Mouse (Mus musculus) retina, embryonic 14.5 days (tissue): ENCODE measurements around the gene Rorb.
A peak's percentile ranks its signal among the peaks of the same experiment; 100 is the strongest.

Experiments
- DNase-seq: peaks from one replicate; pipeline ENCODE4 v3.0.0-alpha.2; 2015; ENCODE audit warnings: low spot score

Gene Rorb

DNA sequence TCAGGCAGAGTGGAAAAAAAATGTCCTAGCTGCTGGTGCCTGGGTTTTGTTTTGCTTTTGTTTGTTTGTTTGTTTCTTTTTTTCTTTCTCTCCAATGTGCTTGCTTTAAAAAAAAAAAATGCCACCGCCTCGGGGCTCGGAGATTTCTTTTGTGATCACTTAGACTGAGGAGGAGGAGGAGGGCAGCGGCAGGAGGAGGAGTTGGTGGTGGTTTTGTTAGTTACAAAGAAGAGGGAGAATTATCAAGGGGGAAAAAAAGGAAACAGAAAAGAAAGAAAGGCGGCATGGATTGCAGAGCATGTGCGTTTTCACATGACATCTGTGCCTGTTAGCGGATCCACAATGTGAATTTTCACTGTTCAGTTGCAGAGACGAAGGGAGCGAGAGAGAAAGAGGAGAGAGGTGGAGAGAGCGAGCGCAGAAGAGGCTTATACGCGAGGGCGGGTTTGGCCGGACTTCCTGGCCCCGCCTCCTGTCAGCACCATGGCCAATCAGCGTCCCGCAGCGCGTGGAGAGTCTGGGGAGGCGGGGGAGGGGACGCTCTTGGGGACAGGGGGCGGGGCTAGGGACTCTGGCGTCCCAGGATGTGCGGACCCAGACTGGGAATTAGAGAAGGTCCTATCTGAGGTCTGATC, at the start of gene Rorb:
Rorb (minus strand) TSS at position 404 of the 635 bp plus-strand sequence.
- peak; percentile 96 for DNase-seq

DNA sequence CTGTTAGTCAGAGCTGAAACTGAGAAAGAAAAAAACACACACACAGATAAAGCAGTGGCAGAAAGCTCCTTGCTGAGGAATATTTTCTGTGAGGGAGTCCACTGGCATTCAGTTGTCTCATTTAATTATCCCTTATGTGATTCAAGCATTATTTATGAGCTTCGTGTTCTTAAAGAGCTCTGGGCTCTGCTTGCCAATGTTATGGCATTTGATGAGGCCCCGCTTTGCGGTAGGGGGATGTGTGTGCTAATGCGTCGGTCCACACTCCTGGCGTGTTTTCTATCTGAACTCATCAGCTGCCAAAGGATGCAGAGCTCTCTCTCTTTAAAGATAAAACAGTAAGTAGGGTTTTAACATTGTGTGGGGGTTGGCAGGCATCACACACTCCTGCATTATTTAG, 37.9 kb upstream of the Rorb start:
- peak; percentile 46 for DNase-seq

- no peak for DNase-seq
These were observed 33.5 kb upstream of the Rorb start for GRCm38 (mm10) chr19:19144447-19144846.

GRCm38 (mm10) chr19:19136856-19137255, 25.9 kb upstream of the Rorb start:
- DNase-seq, result peak; percentile 77

DNA sequence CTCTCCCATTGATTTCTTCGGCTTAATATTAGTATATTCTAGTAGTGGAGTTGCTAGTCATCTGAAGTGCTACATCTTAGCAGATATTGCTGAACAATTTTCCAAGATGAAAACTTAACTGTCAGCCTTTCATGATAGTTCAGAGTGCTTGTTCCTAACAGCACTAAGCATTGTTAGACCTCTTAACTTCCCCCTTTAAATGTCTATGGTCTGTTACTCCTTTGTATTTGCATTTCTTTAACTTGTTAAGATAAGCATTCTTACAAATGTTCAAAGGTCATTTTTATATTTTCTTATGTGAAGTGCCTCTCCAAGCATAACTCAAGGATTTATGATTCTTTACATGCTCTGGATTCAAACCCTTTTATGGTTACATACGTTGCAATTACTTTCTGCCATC, 24.8 kb upstream of the Rorb start:
- no peak for DNase-seq

DNA sequence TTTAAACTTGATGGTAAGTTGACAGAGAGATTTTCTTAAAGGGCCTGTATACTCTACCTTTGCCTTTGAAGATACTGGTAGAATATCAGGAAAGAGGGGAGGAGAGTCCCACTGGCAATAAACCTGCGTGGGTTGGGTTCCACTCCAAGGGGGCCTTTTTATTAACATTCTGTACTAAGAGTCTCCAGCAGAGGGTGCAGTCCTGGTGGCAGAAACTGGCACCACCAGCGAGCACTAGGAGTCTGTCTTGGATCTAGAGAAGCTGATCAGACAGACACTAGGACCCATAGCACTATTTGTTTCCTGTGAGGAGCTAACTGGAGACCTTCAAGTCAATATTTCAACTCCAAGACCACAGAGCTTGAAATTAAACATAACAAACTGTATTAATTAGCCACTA, 11.3 kb upstream of the Rorb start:
- no peak for DNase-seq

- no peak for DNase-seq
These were observed 1.2 kb upstream of the Rorb start for GRCm38 (mm10) chr19:19112180-19112579.

DNA sequence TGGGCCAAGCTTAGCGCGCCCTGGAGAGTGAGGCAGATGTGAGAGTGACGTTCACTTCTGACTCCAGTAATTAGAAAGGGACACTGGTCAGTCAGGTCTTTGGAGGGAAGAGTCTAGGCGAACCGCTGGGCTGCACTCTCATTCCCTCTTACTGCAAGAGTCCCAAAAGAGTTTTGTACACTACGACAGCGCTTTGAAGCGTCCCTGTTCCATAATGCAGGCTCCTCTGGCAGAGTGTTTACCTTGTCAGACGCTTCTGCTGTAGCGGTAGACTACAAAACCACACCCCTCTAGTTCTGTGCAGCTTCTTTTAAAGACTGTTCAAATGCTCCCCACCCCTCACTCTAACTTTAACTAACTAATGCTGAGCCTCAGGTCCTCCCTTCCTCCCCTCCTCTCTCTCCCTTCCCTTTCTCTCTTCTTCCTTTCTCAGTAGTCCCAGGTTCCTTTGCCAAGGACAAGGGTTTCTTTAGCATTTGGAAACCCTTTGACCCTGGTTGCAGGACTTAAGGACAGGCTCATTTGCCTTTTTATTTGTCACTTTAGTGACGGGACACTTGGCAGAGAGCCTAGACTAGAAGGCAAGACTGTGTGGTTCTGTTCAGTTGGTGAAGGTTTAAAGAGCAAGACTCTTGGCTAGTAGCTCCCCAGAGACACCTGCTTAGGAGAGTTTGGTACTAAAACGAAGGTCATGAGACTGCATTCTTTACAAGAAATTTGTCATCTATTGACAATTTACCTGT, 603 bp upstream of the Rorb start:
- no peak for DNase-seq

- DNase-seq, result peak; percentile 63
These were observed 806 bp downstream of the Rorb start for GRCm38 (mm10) chr19:19110011-19110768.

DNA sequence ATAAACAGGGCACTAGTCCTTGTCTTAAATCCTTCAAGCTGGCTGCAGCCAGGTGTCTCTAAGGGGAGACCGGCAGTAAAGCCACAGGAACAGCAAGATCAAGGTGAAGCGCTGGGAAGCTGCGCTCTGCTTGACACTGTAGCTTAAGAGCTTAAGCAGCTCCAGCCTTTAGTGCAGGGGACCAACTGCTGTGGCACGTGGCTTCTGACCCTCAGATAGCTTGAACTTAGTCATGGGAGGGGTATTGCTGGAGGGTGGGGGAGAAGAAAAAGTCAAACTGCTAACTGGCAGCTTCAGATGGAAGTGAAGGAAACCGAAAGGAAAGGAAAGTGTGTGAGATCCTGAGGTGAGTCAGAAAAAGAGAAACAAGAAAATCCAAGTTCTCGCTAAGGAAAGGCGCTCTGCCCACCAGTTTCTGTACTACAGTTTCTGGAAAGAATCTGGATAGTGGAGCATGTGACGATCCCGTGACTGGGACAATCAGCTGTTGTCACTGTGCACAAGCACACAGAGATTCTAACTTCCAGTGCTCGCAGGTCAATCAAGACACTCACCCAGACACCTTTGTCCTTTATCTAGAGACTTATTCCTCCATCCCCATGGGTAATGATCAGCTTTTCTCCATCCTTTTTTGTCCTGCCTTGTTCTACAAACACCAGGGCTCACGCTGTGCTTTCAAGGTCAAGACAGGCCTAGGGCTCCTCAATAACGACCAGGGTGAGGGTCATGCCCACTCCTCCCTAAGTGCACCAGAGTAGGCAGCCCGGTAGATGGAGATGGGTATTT, 2.2 kb downstream of the Rorb start:
- DNase-seq, result peak; percentile 62

GRCm38 (mm10) chr19:19104581-19104980, 6.4 kb downstream of the Rorb start:
- DNase-seq, result peak; percentile 80

GRCm38 (mm10) chr19:19097149-19097548, 13.8 kb downstream of the Rorb start:
- no peak for DNase-seq

DNA sequence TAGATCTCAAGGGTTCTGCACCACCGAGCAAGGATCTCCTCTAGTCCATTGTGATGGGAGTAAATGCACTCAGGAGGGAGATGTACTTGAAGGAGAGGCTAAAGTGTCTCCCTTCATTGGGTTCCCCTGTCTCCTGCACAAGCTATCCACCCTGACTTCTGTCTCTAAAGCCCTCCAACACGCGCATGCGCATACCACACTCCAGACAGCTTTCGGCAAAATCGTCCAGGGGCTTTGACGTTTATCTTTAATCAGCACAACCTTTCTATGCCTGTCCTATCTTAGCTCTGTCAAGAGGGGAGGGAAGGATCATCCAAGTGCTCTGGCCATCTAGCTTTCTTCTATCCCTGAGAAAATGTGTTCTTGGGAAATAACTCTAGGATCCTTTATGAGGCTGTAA, 21.6 kb downstream of the Rorb start:
- DNase-seq, result no peak

DNA sequence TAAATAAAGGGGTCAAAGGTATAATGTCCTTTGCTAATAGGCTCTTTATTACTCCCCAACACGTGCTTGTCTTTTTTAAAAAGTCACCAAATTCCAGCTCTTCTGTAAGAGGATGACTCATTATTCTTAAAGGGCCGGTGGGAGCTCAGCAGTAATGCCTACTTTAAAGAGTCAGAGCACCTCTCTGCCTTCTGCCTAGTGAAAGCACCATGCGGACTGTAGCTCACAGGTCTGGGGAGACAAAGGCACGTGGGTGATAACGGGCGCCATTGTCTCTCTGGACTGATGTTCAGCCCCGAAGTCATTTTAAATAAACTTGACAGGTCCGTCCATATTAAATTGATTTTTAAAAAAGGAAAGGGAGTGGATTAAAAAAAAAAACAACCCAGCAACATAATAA, 33.1 kb downstream of the Rorb start:
- peak; percentile 48 for DNase-seq

DNA sequence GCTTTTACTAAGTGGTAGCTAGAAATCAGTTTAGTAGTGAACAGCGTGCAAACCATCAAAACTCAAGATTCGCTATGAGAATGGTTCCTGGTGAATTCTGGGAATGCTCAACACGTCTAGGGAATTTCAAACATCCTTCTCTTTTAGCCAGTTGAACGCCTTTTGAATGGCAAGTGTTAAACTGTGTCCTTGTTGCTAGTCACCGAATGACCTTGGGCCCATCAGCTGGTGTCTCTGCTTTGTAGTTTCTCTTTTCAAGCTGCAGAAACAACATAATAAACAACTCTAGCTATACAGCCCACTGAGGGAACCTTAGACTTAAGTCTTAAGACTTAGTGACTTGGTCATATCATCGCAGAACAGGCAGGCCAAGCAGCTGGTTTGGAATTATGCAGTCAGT, 36.2 kb downstream of the Rorb start:
- DNase-seq, result no peak

DNA sequence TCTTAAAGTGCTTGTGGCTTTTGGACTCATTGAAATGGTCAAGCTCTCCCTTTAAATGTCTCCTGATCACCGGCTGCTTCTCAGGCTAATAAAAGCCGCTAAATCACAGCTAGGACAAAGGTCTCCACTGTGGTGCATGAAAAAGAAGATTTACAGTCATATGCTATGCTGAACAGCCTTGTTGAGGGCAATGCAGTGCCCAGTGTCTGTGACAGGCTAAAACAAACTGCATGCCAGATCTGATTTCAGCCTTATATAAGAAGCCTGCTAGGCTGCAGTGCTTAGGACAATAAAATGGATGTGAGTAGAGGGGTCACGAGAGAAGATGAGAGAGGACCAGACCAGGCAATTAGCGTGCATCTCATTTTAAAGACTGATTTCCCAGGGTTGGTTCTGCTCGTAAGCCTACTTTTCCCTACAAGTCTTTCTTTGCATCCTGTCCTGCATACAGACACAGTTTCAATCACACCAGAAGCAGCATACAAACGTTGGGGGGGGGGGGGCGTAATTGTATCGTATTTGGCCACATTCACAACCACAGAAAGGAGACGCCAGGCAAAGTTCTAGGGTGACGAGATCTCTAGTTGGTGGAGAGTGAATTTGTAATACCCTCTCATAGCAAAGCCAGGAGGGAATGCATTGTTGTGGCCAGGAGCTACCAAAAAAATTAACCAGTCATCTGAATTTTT, 52.1 kb downstream of the Rorb start:
- no peak for DNase-seq

GRCm38 (mm10) chr19:19058201-19058600, 52.8 kb downstream of the Rorb start:
- no peak for DNase-seq

DNA sequence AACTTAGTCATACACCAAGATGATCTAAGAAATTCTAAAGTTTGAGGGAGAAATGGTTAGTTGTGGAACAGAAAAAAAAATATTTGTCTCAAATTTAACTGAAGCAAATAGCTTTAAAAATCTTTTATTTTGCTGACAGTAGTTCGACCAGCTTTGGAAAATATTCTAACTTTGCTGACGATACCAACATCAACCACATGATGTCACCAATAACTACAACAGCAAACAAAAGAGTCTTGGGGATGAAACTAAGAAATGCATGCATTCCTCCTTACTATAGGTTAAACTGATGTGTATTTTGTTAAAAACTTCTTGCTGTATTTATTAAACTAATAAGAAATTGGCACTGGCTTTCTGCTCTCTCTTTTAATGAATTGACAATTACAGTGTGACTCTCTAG, 67.9 kb downstream of the Rorb start:
- DNase-seq, result peak; percentile 41

GRCm38 (mm10) chr19:19040800-19041199, 70.2 kb downstream of the Rorb start:
- DNase-seq, result no peak

DNA sequence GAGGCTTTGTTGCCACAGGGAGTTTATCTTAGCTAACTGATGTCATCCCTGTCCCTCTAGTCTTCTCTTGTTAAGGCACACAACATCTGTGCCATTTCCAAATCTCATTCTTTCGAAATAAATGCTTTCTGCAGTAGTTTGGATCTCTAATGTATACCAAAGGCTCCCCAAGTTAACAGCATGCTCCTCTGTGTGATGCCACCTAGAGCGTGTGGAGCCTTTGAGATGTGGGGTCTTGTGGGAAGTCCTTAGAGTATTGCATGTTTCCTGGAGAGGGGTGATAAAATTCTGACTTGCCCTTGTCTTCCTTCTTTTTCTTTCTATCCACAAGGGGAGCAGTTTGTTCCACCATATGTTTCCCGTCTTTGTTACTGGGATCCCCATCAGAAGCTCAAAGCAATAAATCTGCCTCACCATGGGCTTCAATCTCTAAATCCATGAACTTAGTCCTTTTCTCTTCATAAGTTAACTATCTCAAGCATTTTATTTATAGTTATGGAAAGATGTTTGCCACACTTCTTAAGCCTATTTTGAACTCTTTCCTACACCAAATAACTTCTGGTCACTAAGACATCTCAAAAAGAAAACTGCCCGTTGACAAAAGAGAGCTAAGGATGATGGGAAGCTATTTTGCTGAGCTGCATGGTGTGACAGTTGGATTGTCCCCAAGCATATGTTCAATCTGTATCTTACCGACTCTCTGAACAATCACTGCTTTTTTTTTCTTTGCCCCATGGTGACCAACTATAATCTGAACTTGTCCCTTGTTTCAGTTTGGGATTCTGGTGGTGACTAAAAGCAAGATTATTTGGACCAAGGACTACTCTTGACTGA, 76.3 kb downstream of the Rorb start:
- DNase-seq, result no peak

- no peak for DNase-seq
These were observed 77.0 kb downstream of the Rorb start for GRCm38 (mm10) chr19:19033974-19034373.
